Mouse (Mus musculus) lung, embryonic 16.5 days (tissue): ENCODE results near the gene Rhebl1. TPM values are rescaled to one million over a fixed set of nuclear protein-coding genes. Genes with fewer than 3 reads are reported as not detected.

Experiments used
- ATAC-seq: fragments of 200-750 bp; cut with Nextera tagmentation; 2 replicates; pipeline ENCODE4 v1.8.0; 2017; ENCODE audit warnings: low read depth, mild to moderate bottlenecking, moderate library complexity
- H3K27ac ChIP-seq: fragments of 300-500 bp; sonication (generic); 2 replicates; pipeline ENCODE4 v1.5.1; 2014; ENCODE audit warnings: mild to moderate bottlenecking, control low read depth, low read length
- H3K27me3 ChIP-seq: fragments of 300-500 bp; sonication (generic); 2 replicates; pipeline ENCODE4 v1.6.1; 2014; ENCODE audit warnings: low read depth, low read length, mixed read lengths; ENCODE audit not compliant: control insufficient read depth, insufficient read depth
- H3K36me3 ChIP-seq: fragments of 300-500 bp; sonication (generic); 2 replicates; pipeline ENCODE4 v1.6.1; 2014; ENCODE audit warnings: low read length; ENCODE audit not compliant: control insufficient read depth, insufficient read depth
- H3K4me1 ChIP-seq: fragments of 300-500 bp; sonication (generic); replicated peaks from 2 replicates; pipeline ENCODE4 v1.6.1; 2014; ENCODE audit warnings: low read length, mixed read lengths; ENCODE audit not compliant: control insufficient read depth, insufficient read depth
- H3K4me2 ChIP-seq: fragments of 300-500 bp; sonication (generic); 2 replicates; pipeline ENCODE4 v1.6.1; 2014; ENCODE audit warnings: low read depth, low read length, control low read depth
- H3K4me3 ChIP-seq: fragments of 300-500 bp; sonication (generic); 2 replicates; pipeline ENCODE4 v1.5.1; 2014; ENCODE audit warnings: mild to moderate bottlenecking, low read length, control low read depth
- H3K9ac ChIP-seq: fragments of 300-500 bp; sonication (generic); 2 replicates; pipeline ENCODE4 v1.6.1; 2014; ENCODE audit warnings: low read length, control low read depth
- H3K9me3 ChIP-seq: fragments of 300-500 bp; sonication (generic); 2 replicates; pipeline ENCODE4 v1.6.1; 2016; ENCODE audit warnings: low read length; ENCODE audit not compliant: control insufficient read depth
- WGBS: fragments of 180-500 bp; shearing (Covaris S2); extraction: QIAGEN DNeasy Blood & Tissue Kit; methylation state at CpG from one replicate; pipeline ENCODE4 v1.1.7; 2014; 5-methylcytosine and 5-hydroxymethylcytosine counted together
- polyA plus RNA-seq: library from polyadenylated mRNA; unstranded; fragments of >200 nt; fragmentation: Nextera tagmentation; extraction: Ambion mirVana; gene quantifications from 2 replicates; pipeline ENCODE4 v1.2.1, GENCODE M21; 2015

The Rhebl1 gene
- polyA plus RNA-seq, 1 experiment from 2014 or later = 9.4 TPM

DNA sequence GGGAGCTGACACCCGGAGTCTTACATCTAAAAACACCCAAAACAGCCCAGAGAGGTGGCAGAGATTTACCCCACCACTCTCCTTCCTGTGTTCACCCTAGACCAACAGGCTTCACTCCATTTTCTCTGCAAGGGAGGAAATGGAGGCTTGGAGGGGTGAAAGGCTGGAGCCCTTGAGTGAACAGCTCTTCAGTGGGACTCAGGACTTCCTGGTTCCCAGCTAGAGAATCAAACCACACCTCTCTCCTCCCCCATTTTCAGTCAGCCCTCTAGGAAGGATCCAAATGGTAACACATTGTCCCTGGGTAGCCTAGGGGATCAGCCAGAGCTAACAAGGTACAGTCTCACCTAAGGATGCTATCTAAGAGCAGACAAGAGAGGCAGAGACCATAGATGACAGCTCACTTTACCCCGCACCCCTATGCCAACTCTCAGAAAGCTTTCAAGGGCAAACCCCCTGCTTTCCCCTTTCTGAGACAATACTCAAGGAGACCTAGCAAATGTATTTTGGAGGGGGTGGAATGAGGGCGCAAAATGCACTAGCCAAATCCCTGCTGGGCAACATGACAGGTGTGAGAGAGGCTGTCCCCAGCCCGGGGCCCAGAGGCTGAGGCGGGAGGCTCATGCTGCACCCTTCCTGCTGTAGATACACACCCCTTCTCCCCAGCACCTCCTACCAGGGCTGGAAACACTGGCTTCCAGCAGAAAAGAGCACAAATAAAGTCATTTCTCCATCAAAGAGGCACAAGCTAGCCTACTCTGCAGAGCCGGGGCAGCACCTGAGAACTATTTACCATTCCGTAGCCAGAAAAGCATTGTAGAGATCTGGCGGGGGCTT, 24.8 kb downstream of the Rhebl1 start:
- peaks cover 35% of the 10 kb centered on the region for H3K4me1 ChIP-seq
- WGBS = 2% methylated on average over 8 of the region's 8 CpGs
- peaks cover 21% of the 10 kb centered on the region for H3K36me3 ChIP-seq
- peak overlapping the region; percentile 71 for H3K27ac ChIP-seq
- H3K4me2 ChIP-seq = peak overlapping the region; percentile 93
- H3K9me3 ChIP-seq = no peaks in the 10 kb centered on the region
- H3K27me3 ChIP-seq = no peaks in the 10 kb centered on the region
- no peak for ATAC-seq
- peak overlapping the region; percentile 91 for H3K9ac ChIP-seq
- H3K4me3 ChIP-seq = peak overlapping the region; percentile 71

GRCm38 (mm10) chr15:98868346-98869063, 25.8 kb downstream of the Rhebl1 start:
- Histone ChIP-seq H3K27me3 (no peaks in the 10 kb centered on the region), H3K4me2 (peak overlapping the region; percentile 93), H3K36me3 (peaks cover 31% of the 10 kb centered on the region), H3K4me3 (peak overlapping the region; percentile 71), H3K9me3 (no peaks in the 10 kb centered on the region), H3K27ac (peak overlapping the region; percentile 71), H3K4me1 (peaks cover 35% of the 10 kb centered on the region), H3K9ac (peak overlapping the region; percentile 91)
- no peak for ATAC-seq
- 24% methylated on average over 11 of the region's 11 CpGs for WGBS

DNA sequence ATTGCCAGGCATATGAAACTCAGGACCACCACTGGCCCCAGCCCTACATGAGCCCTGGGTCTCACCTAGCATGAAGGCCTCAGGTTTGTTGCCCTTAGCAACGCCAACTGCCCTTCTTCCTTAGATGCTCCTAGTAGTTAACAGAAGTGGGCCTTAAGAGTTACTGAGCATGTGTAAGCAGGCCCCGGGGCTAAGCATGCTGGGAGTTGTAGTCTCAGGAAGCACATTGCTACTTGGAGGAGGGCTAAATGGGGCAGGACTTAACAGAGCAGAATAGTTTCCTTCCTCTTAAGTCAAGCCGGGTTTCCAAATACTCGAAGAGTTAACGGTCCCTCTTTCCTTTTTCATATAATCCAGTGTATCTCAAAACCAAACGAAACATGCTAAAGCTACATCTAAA, 27.0 kb downstream of the Rhebl1 start:
- Histone ChIP-seq H3K9me3 (no peaks in the 10 kb centered on the region), H3K27me3 (no peaks in the 10 kb centered on the region), H3K4me3 (peak overlapping the region; percentile 71; the same call in 1 of the 2 replicates), H3K4me2 (peak overlapping the region; percentile 93), H3K36me3 (peaks cover 43% of the 10 kb centered on the region), H3K27ac (peak overlapping the region; percentile 38), H3K4me1 (peaks cover 31% of the 10 kb centered on the region), H3K9ac (no peak overlapping the region)
- 32% methylated on average over 6 of the region's 6 CpGs for WGBS
- ATAC-seq = 0 out of 2 replicates have a peak, but pooled peaks have one; percentile 27

DNA sequence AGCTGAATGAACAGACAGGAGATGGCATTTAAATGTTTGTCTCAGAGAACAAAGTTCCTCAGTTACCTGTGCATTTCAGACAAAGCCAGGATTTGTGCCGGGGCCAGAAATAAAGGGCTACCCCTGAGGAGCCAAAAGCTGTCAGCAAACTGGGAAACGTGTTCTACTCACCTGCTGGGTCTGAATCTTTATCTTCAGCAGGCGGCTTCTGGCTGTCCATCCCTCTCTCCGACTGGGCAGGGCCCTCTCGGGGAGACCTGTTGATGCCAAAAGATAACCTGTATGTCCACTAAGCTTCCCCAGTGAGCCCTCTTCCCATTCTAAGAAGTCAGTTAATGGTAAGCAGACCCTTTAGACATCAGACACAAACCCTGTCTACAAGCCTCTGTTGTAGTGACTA, 27.8 kb downstream of the Rhebl1 start:
- H3K4me1 ChIP-seq = peaks cover 31% of the 10 kb centered on the region
- WGBS = 82% methylated on average over 5 of the region's 5 CpGs
- no peaks in the 10 kb centered on the region for H3K27me3 ChIP-seq
- H3K9ac ChIP-seq = 0 out of 2 replicates have a peak overlapping the region, but pooled peaks have one; percentile 24
- H3K4me2 ChIP-seq = no peak overlapping the region
- ATAC-seq = no peak
- H3K9me3 ChIP-seq = no peaks in the 10 kb centered on the region
- H3K36me3 ChIP-seq = peaks cover 52% of the 10 kb centered on the region
- H3K4me3 ChIP-seq = no peak overlapping the region
- no peak overlapping the region for H3K27ac ChIP-seq

DNA sequence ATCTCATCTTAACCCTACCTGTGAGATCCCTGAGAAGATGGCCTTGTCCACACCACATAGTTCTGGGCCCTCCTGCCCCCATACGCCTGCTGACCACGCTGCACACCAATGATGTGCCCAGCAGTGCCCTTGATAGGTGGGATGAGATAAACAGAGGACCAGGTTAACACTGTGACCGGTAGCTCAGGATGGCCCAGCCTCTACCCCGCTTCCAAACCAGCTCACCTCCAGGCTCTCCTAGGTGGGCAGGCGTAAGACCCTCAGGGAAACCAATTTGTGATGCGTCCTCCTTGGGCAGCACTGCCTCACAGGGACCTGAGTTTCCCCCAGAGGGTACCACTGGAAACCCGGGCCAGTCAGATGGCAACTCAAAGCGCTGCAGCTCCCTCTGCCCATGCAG, 28.6 kb downstream of the Rhebl1 start:
- ATAC-seq = no peak
- H3K4me3 ChIP-seq = no peak overlapping the region
- WGBS = 95% methylated on average over 8 of the region's 8 CpGs

GRCm38 (mm10) chr15:98864951-98865350, 29.4 kb downstream of the Rhebl1 start:
- Histone ChIP-seq H3K27ac (no peak overlapping the region), H3K4me1 (peaks cover 30% of the 10 kb centered on the region), H3K9ac (no peak overlapping the region), H3K27me3 (no peaks in the 10 kb centered on the region), H3K36me3 (peaks cover 67% of the 10 kb centered on the region), H3K9me3 (no peaks in the 10 kb centered on the region), H3K4me3 (no peak overlapping the region), H3K4me2 (no peak overlapping the region)
- no peak for ATAC-seq
- 89% methylated on average over 6 of the region's 6 CpGs for WGBS

More for the DNA sequence above, 28.6 kb downstream of the Rhebl1 start:
- Histone ChIP-seq H3K36me3 (peaks cover 59% of the 10 kb centered on the region), H3K4me1 (peaks cover 31% of the 10 kb centered on the region), H3K27me3 (no peaks in the 10 kb centered on the region), H3K4me2 (no peak overlapping the region), H3K27ac (no peak overlapping the region), H3K9ac (no peak overlapping the region), H3K9me3 (no peaks in the 10 kb centered on the region)

DNA sequence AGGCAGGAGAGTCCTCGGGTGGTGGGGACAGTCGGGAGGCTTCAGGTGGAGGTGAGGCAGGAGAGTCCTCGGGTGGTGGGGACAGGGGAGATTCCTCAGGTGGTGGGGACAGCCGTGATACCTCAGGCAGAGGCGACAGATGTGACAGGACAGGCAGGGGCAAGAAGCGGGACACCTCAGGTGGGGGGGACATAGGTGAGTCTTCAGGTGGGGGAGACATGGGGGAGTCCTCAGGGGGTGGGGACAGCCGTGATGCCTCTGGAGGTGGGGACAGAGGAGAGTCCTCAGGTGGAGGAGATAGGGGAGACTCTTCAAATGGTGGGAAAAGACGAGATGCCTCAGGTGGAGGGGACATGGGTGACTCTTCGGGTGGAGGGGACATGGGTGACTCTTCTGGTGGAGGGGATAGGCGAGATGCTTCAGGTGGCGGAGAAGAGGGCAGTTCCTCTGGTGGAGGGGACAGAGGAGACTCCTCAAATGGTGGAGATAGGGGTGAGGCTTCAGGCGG, 30.8 kb downstream of the Rhebl1 start:
- Histone ChIP-seq H3K9me3 (no peaks in the 10 kb centered on the region), H3K4me2 (no peak overlapping the region), H3K36me3 (peaks cover 79% of the 10 kb centered on the region), H3K4me1 (peaks cover 16% of the 10 kb centered on the region), H3K27me3 (no peaks in the 10 kb centered on the region), H3K27ac (no peak overlapping the region), H3K4me3 (no peak overlapping the region), H3K9ac (no peak overlapping the region)
- no peak for ATAC-seq
- WGBS = 84% methylated on average over 12 of the region's 12 CpGs

DNA sequence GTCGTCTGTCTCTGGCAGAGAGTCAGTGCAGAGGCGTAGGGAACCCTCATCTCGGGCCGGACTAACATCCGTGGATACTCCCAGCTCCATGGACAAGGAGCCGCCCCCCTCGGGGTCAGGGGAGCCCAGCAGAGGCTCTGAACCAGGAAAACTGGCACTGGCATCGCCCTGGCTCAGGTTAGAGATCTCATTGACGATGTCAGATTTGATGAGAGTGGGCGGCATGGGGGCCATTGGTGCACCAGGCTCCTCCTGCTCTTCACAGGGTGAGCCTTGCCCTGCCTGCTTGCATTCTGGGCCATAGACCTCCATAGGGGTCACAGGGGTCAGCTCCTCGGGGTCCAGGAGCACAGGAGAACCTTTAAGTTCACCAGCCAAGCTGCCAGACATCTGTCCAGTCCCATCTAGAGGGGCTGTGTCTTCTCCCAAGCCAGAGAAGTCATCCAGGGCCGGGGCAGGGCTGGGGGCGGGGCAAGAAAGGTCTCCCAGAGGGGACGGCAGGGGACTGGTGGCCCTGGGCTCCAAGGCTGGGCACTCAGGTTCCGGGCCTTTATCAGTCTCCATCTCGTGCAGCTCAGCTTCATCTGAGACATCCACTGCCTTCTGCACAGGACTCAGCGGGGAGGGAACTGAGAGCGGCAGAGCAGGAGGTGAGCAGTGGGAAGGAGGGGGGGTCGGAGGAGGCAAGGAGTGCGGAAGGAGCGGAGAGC, 32.5 kb downstream of the Rhebl1 start:
- Histone ChIP-seq H3K4me2 (no peak overlapping the region), H3K36me3 (peaks cover 94% of the 10 kb centered on the region), H3K4me3 (no peak overlapping the region), H3K9me3 (no peaks in the 10 kb centered on the region), H3K4me1 (peaks cover under 1% of the 10 kb centered on the region; the same call in 1 of the 2 replicates), H3K9ac (no peak overlapping the region), H3K27me3 (no peaks in the 10 kb centered on the region), H3K27ac (no peak overlapping the region)
- ATAC-seq = no peak
- 81% methylated on average over 21 of the region's 21 CpGs for WGBS
